In genomic region chr3:36181519-36181918, GRCm38 (mm10) we compare ENCODE assay signal across 7 mouse cellular contexts. TPM values are rescaled to one million over a fixed set of nuclear protein-coding genes. Genes with fewer than 3 reads are reported as not detected.
DNase-seq lines count a peak whose midpoint lies in the region; ATAC-seq and TF ChIP-seq lines count a peak whose summit lies in the region.

No protein-coding gene starts in this region.

- peak; percentile 45 to 75 (median 62) for TF ChIP-seq CTCF in MEL (IDR thresholded peaks at IDR 0.05 in 2 of 3, conservative IDR thresholded peaks at IDR 0.05 in 1 of 3; ENCODE audit: control insufficient read depth in 1 of 3, insufficient read depth in 1 of 3, low read depth in 2 of 3, low read length in 3 of 3, poor library complexity in 1 of 3, severe bottlenecking in 1 of 3)

- H3K9me3 ChIP-seq in kidney, embryonic 16.5 days (ENCODE audit: low read length) = no peaks in the 10 kb centered on the region
- H3K9me3 ChIP-seq in MEL (replicated peaks; ENCODE audit: insufficient read depth, low read length) = no peaks in the 10 kb centered on the region

- WGBS in kidney, embryonic 16.5 days = 7% methylated on average over 4 of the region's 4 CpGs

- no peak for TF ChIP-seq POLR2A in MEL (IDR thresholded peaks at IDR 0.05; ENCODE audit: control insufficient read depth in 1 of 2, insufficient read depth in 1 of 2, low read depth in 1 of 2, low read length in 2 of 2, poor library complexity in 1 of 2)

- no peaks in the 10 kb centered on the region for H3K4me1 ChIP-seq in kidney, embryonic 16.5 days (ENCODE audit: insufficient read depth, low read length)
- no peaks in the 10 kb centered on the region for H3K4me1 ChIP-seq in MEL (ENCODE audit: control insufficient read depth in 1 of 2, insufficient read depth in 2 of 2, low read length in 2 of 2)

- intact Hi-C loops in left cerebral cortex, postnatal 14 days (cut with DNase I) = loop anchor here (2.0 kb wide), 1 partner anchor 315 kb away; no protein-coding TSS in a partner anchor

- no peaks in the 10 kb centered on the region for H3K79me2 ChIP-seq in MEL (ENCODE audit: control insufficient read depth, insufficient read depth, low read length, poor library complexity)

- peak; percentile 54 for DNase-seq in kidney, adult 9 months
- peak; percentile 63 for DNase-seq in MEL (ENCODE audit: low read depth, low spot score)
- DNase-seq in brain, adult 2 months (ENCODE audit: low read depth, low spot score) = peak; percentile 79
- DNase-seq in frontal cortex, postnatal 25 days (ENCODE audit: low spot score in 2 of 2) = peak; percentile 40 to 49
- DNase-seq in left cerebral cortex, postnatal 14 days (ENCODE audit: low spot score in 2 of 2) = peak; percentile 55 to 79
- DNase-seq in right cerebral cortex, adult 2 months (ENCODE audit: low spot score in 2 of 2) = peak; percentile 78

- ATAC-seq in kidney, embryonic 16.5 days (ENCODE audit: low FRiP score, low TSS enrichment) = no peak

- no peaks in the 10 kb centered on the region for H3K36me3 ChIP-seq in kidney, embryonic 16.5 days (ENCODE audit: insufficient read depth, low read length)
- no peaks in the 10 kb centered on the region for H3K36me3 ChIP-seq in MEL (ENCODE audit: control insufficient read depth in 1 of 2, insufficient read depth in 2 of 2, low read length in 2 of 2)

- no peak overlapping the region for H3K4me2 ChIP-seq in kidney, embryonic 16.5 days (replicated peaks; ENCODE audit: low read depth, low read length)

- no peak overlapping the region for H3K27ac ChIP-seq in kidney, embryonic 16.5 days (ENCODE audit: low read length)
- H3K27ac ChIP-seq in MEL (ENCODE audit: control insufficient read depth, low read depth, low read length) = no peak overlapping the region

- no peak for TF ChIP-seq EP300 in MEL (IDR thresholded peaks at IDR 0.05; ENCODE audit: low read depth in 1 of 2, low read length in 2 of 2)

- H3K9ac ChIP-seq in kidney, embryonic 16.5 days (replicated peaks; ENCODE audit: low read length) = no peak overlapping the region
- no peak overlapping the region for H3K9ac ChIP-seq in MEL (ENCODE audit: control insufficient read depth, low read depth, low read length, poor library complexity, severe bottlenecking)

- no peak overlapping the region for H3K4me3 ChIP-seq in kidney, embryonic 16.5 days (ENCODE audit: low read length)
- H3K4me3 ChIP-seq in MEL (ENCODE audit: control insufficient read depth in 1 of 2, insufficient read depth in 1 of 2, low read depth in 2 of 2, low read length in 2 of 2) = no peak overlapping the region

- TF ChIP-seq RAD21 in MEL (IDR thresholded peaks at IDR 0.05; ENCODE audit: low read depth, low read length) = peak; percentile 75

- no peaks in the 10 kb centered on the region for H3K27me3 ChIP-seq in kidney, embryonic 16.5 days (ENCODE audit: insufficient read depth, low read length)
- H3K27me3 ChIP-seq in MEL (ENCODE audit: control insufficient read depth in 1 of 2, insufficient read depth in 2 of 2, low read length in 2 of 2) = peaks cover 5 to 6% of the 10 kb centered on the region in 2 experiments; a peak in 3 of 4 replicates

TF ChIP-seq in MEL, 35 proteins besides CTCF, POLR2A, EP300 and RAD21:
- TF ChIP-seq ZKSCAN1 (IDR thresholded peaks at IDR 0.05; ENCODE audit: low read depth, low read length) = no peak
- no peak for TF ChIP-seq MAZ (IDR thresholded peaks at IDR 0.05; ENCODE audit: low read depth, low read length)
- no peak for TF ChIP-seq GABPA (IDR thresholded peaks at IDR 0.05; ENCODE audit: low read depth, low read length)
- peak; percentile 46 for TF ChIP-seq ZC3H11A (IDR thresholded peaks at IDR 0.05; ENCODE audit: low read depth, low read length)
- peak; percentile 75 for TF ChIP-seq SMC3 (IDR thresholded peaks at IDR 0.05; ENCODE audit: low read depth, low read length)
- no peak for TF ChIP-seq GATA1 (IDR thresholded peaks at IDR 0.05; ENCODE audit: low read depth, low read length)
- no peak for TF ChIP-seq KAT2A (conservative IDR thresholded peaks at IDR 0.05; ENCODE audit: low read depth, low read length)

RNA-seq across cellular contexts. Expression of gene D3Ertd254e, which starts 30.7 kb away (rescaled TPM):
- polyA plus RNA-seq in kidney, embryonic 16.5 days (2015; fragmentation: Nextera tagmentation; extraction: Ambion mirVana) = 8.2 and 9.6 TPM in 2 replicates
- 3.3 and 3.7 TPM in 2 replicates for total RNA-seq in MEL (2012; rRNA removed)
- 10 to 100 TPM in 1 of 2 experiments, 1 to 10 TPM in 1; 5.4 to 29.6 TPM for polyA plus RNA-seq in MEL (2012; ENCODE audit: insufficient read depth in 1 of 2, insufficient read length in 2 of 2, low read depth in 1 of 2, low replicate concordance in 2 of 2, missing spikeins in 1 of 2)
- 10 to 100 TPM; 17.9 to 18.0 TPM for total RNA-seq in left cerebral cortex, postnatal 14 days (2021)

RNA-seq across cellular contexts. Expression of gene Qrfpr, which starts 40.6 kb away (rescaled TPM):
- polyA plus RNA-seq in kidney, embryonic 16.5 days (2015; fragmentation: Nextera tagmentation; extraction: Ambion mirVana) = not detected in 2 replicates
- total RNA-seq in MEL (2012; rRNA removed) = not detected in 2 replicates
- not detected for polyA plus RNA-seq in MEL (2012; ENCODE audit: insufficient read depth in 1 of 2, insufficient read length in 2 of 2, low read depth in 1 of 2, low replicate concordance in 2 of 2, missing spikeins in 1 of 2)
- total RNA-seq in left cerebral cortex, postnatal 14 days (2021) = 1 to 10 TPM; 5.3 to 5.4 TPM
